Comparison of ENCODE assay signal across 9 mouse cellular contexts in the genomic region with DNA sequence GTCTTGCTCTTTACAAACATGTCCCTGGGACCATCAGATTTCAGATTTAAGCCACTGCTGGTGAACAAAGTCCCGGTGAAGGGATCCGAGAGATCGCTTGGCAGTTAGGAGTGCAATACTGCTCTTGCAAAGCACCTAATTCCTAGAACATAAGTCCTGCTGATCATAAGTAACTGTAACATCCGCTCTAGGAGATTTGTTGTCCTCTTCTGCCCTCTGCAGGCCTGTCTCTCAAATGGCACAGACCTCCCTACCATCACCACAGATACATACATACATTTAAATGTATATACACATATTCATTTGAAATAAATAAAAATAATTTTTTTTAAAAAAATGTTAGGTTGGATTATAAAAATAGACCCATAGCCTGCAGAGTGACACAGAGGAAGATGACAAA. TPM values are rescaled to one million over a fixed set of nuclear protein-coding genes. Genes with fewer than 3 reads are reported as not detected.
DNase-seq lines count a peak whose midpoint lies in the region; ATAC-seq and TF ChIP-seq lines count a peak whose summit lies in the region.
"Had no signal": no experiment of that assay in that cellular context is flagged by ENCODE, and none has a peak within 500 bp of the region (broad histone marks: within the 10 kb centered on the region; RNA-seq: fewer than 3 reads in every experiment).

No protein-coding gene starts in this region.

- H3K4me3 ChIP-seq in kidney, postnatal 0 days (replicated peaks; ENCODE audit: low read depth, low read length), result no peak overlapping the region
- H3K4me3 ChIP-seq in lung, adult 2 months (replicated peaks; ENCODE audit: extremely low read depth, low read depth, low read length), result no peak overlapping the region
- H3K4me3 ChIP-seq: limb, embryonic 15.5 days had no signal

- peak; percentile 78 for TF ChIP-seq CTCF in kidney, postnatal 0 days (IDR thresholded peaks at IDR 0.05; ENCODE audit: low read depth)
- peak; percentile 29 for TF ChIP-seq CTCF in lung, adult 2 months (IDR thresholded peaks at IDR 0.05; ENCODE audit: insufficient read depth, low read length)

- ATAC-seq in cerebellum, adult (ENCODE audit: insufficient number of reproducible peaks, low FRiP score, low TSS enrichment), result peak; percentile 58; the same call in 1 of the 2 replicates
- ATAC-seq in kidney, postnatal 0 days (replicated peaks; ENCODE audit: low FRiP score, low read depth), result no peak; the same call in 1 of the 2 replicates

- no peaks in the 10 kb centered on the region for H3K9me3 ChIP-seq in kidney, postnatal 0 days (replicated peaks; ENCODE audit: low read length)
- H3K9me3 ChIP-seq: limb, embryonic 15.5 days had no signal

- WGBS in kidney, postnatal 0 days, result 39% methylated on average over 4 of the region's 4 CpGs
- WGBS in lung, adult 2 months, result 34% methylated on average over 4 of the region's 4 CpGs

- no peaks in the 10 kb centered on the region for H3K4me1 ChIP-seq in kidney, postnatal 0 days (replicated peaks; ENCODE audit: insufficient read depth, low read length)
- no peaks in the 10 kb centered on the region for H3K4me1 ChIP-seq in lung, adult 2 months (ENCODE audit: control insufficient read depth, insufficient read depth, low read length)
- H3K4me1 ChIP-seq: limb, embryonic 15.5 days had no signal

- no peak overlapping the region for H3K4me2 ChIP-seq in kidney, postnatal 0 days (ENCODE audit: low read length)
- H3K4me2 ChIP-seq: limb, embryonic 15.5 days had no signal

- H3K36me3 ChIP-seq in kidney, postnatal 0 days (ENCODE audit: insufficient read depth, low read length), result no peaks in the 10 kb centered on the region
- H3K36me3 ChIP-seq: limb, embryonic 15.5 days had no signal

- no peak overlapping the region for H3K27ac ChIP-seq in kidney, postnatal 0 days
- H3K27ac ChIP-seq: limb, embryonic 15.5 days had no signal

- H3K27me3 ChIP-seq in kidney, postnatal 0 days (ENCODE audit: insufficient read depth, low read length), result no peaks in the 10 kb centered on the region
- H3K27me3 ChIP-seq: limb, embryonic 15.5 days had no signal

- DNase-seq in cerebellum, adult 9-11 months, result no peak
- peak; percentile 54 for DNase-seq in MEL-GATA-1-ER (ENCODE audit: extremely low read depth, low read depth)
- peak; percentile 71 to 73 for DNase-seq in cerebellum, postnatal 10 days
- DNase-seq in frontal cortex, postnatal 36 days (ENCODE audit: low spot score in 2 of 2), result peak; percentile 47 to 74
- DNase-seq in kidney, postnatal 0 days (ENCODE audit: low spot score), result peak; percentile 88
- DNase-seq in lung, adult 2 months, result peak; percentile 27
- peak; percentile 73 for DNase-seq in retina, postnatal 1 day

- H3K9ac ChIP-seq in kidney, postnatal 0 days (ENCODE audit: low read depth, low read length), result no peak overlapping the region
- H3K9ac ChIP-seq: limb, embryonic 15.5 days had no signal

- no peak for TF ChIP-seq POLR2A in lung, adult 2 months (IDR thresholded peaks at IDR 0.05; ENCODE audit: borderline replicate concordance, extremely low read depth, low read depth, low read length)

RNA-seq across cellular contexts. Expression of gene Tmem45a2, which starts 21.3 kb away (rescaled TPM):
- 0.22 and 0.28 TPM in 2 replicates for polyA plus RNA-seq in kidney, postnatal 0 days (2015; fragmentation: Nextera tagmentation; extraction: Ambion mirVana)
- 0.91 TPM in 1 of 2 replicates, not detected in the other for polyA plus RNA-seq in lung, adult 2 months (2012; rRNA removed)
- polyA plus RNA-seq: limb, embryonic 15.5 days had no signal

RNA-seq across cellular contexts. Expression of gene Tomm70a, which starts 29.0 kb away (rescaled TPM):
- 37.6 and 41.5 TPM in 2 replicates for polyA plus RNA-seq in kidney, postnatal 0 days (2015; fragmentation: Nextera tagmentation; extraction: Ambion mirVana)
- 7.6 and 8.3 TPM in 2 replicates for polyA plus RNA-seq in lung, adult 2 months (2012; rRNA removed)
